Mouse (Mus musculus): ENCODE measurements around the gene Srbd1. TPM values are rescaled to one million over a fixed set of nuclear protein-coding genes. Genes with fewer than 3 reads are reported as not detected.

Srbd1 gene
- total RNA-seq, 2 experiments from 2014 or later, result 4.4 to 5.5 TPM

DNA sequence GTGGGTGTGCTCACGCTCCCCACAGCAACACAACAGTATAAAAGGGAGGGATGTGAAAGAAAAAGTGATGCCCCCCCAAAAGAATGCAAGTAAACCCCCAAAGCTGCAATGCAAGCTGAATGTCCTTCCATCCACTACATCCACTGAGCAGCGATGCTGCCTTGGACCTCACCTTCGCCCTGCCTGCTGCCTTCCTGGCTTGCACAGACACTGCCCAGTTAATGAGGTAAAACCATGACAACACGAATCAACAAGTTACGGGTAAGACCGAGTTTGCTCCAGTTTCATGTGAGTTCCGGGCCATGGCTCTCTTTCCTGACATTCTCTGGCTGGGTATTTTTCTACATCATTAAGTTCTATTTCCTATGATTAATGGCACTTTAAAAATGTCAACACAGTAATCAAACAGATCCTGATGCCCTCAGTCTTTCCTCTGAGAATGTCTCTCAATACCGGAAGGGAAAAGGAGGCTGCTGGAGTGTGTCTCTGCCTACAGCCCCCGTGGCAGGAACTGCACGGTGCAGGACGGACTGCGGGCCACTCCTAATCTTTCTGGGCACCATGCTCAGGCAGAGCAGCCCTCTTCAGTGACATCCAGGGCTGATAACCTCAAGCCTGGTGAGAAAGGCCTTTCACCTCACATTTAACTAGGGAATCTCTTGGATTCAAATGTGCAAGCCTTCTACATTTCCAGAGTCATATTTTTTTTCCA lies 155.8 kb downstream of the Srbd1 start:
- no peak for DNase-seq
- intact Hi-C loops (cut with DNase I), result no loop called here

- intact Hi-C loops (cut with DNase I), result no loop called here
- DNase-seq, result no peak
Observed at GRCm38 (mm10) chr17:85987531-85987930, 157.4 kb downstream of the Srbd1 start.

DNA sequence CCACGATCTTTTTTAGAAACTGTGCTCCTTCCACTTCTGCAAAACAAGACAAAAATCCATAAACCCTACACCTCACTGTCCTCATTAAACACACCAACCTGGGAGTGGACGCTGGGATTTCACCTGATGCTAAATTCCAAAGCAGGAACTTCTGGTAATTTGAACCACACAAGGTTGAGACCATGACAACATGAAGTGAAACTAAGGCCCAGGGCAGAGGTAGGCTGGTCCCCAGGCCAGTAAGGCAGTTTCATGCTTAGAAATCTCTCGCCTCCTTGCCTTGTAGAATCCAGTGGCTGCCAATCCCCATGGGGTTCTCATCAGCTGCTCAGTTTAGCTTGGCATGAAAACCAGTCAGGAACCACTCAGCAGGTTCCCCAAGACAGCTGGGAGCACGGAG lies 158.4 kb downstream of the Srbd1 start:
- no peak for DNase-seq
- intact Hi-C loops (cut with DNase I), result no loop called here

GRCm38 (mm10) chr17:85986181-85986580 lies 158.8 kb downstream of the Srbd1 start:
- intact Hi-C loops (cut with DNase I), result no loop called here
- no peak for DNase-seq

- intact Hi-C loops (cut with DNase I), result no loop called here
- DNase-seq, result no peak
Observed at GRCm38 (mm10) chr17:85985131-85985530, 159.8 kb downstream of the Srbd1 start.

DNA sequence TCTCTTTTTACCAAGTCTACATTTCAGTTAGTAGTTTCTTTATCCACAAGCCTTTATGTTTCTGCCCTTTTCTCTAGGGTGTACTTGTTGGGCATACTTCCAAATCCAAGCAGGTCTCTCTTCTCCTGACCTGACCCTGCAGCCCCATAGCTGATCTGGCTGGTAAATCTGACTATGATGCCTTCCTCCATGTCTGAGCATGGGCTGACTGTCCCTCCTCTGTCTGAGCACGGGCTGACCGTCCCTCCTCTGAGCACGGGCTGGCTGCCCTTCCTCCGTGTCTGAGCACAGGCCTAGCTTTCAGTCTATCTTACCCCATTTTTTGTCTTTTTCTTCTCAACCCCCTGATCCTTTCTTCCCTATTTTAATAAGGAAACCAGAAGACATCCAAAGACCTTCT lies 162.7 kb downstream of the Srbd1 start:
- no peak for DNase-seq
- intact Hi-C loops (cut with DNase I), result no loop called here

- intact Hi-C loops (cut with DNase I), result no loop called here
- DNase-seq, result no peak
Observed at GRCm38 (mm10) chr17:85981869-85982268, 163.1 kb downstream of the Srbd1 start.

DNA sequence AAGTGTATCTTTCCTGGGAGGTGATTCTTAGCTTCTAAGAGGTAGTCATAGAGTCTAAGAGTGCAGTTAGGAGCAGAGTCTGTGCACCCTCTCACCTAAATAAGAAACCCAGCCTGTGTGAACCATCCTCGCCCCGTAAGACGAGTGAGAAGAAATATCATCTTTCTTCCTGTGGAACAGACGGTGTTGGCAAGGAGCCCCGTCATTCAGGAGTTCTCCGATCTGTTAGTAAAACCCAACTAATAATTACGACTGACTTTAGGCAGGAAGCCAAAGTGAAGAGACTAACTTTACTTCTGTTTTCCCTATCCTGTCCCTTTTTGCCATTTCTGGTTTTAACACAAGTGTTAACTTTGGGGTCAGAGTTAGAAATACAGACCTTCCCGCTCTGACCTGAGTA lies 166.1 kb downstream of the Srbd1 start:
- intact Hi-C loops (cut with DNase I), result no loop called here

GRCm38 (mm10) chr17:85975077-85975476 lies 169.9 kb downstream of the Srbd1 start:
- DNase-seq, result no peak
- intact Hi-C loops (cut with DNase I), result no loop called here

More for the DNA sequence above, 166.1 kb downstream of the Srbd1 start:
- DNase-seq, result no peak

DNA sequence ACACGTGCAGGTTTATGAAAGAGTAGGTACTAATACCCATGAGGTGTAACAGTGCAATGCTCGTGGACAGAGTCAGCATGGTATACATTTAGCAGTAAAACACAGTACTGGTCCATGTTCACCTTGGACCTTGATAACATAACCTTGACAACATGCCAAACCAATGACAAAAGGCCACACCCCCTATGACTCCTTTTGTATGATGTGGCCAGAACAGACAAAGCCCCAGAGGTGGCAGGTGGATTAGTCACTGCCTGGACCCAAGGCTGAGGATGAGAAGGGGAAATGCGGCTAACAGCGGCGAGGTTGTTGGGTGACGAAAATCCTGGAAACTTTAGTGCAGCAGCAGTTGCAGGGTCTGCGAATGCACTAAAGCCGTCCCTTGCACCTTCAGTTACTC lies 170.4 kb downstream of the Srbd1 start:
- intact Hi-C loops (cut with DNase I), result no loop called here

GRCm38 (mm10) chr17:85971120-85971519 lies 173.9 kb downstream of the Srbd1 start:
- intact Hi-C loops (cut with DNase I), result no loop called here
- no peak for DNase-seq

More for the DNA sequence above, 170.4 kb downstream of the Srbd1 start:
- DNase-seq, result no peak

GRCm38 (mm10) chr17:85961653-85962052 lies 183.3 kb downstream of the Srbd1 start:
- DNase-seq, result no peak
- intact Hi-C loops (cut with DNase I), result no loop called here

DNA sequence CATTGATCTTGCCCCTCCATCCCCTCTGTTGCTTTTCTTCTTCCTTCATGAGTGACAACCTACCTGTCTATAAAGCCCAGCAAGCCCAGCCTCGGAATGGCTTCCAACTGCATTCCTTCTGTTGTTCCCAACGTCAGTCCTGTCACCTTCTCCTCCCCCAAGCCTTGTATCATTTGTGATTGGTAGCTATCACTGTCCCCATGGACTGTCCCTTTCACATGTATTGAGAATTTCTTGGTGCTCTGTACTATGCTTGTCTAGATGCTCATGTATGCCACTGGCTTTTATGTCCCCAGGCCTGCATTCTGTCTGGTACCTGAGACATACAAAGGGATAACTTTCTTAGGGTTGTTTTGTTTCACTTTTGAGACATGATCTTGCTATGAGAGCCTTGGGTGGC lies 193.2 kb downstream of the Srbd1 start:
- intact Hi-C loops (cut with DNase I), result no loop called here
- DNase-seq, result no peak

GRCm38 (mm10) chr17:85949919-85950505 lies 195.0 kb downstream of the Srbd1 start:
- DNase-seq, result no peak
- intact Hi-C loops (cut with DNase I), result no loop called here

- intact Hi-C loops (cut with DNase I), result no loop called here
- DNase-seq, result peak; percentile 52 to 60
Observed at GRCm38 (mm10) chr17:85948911-85949909, 195.8 kb downstream of the Srbd1 start.

DNA sequence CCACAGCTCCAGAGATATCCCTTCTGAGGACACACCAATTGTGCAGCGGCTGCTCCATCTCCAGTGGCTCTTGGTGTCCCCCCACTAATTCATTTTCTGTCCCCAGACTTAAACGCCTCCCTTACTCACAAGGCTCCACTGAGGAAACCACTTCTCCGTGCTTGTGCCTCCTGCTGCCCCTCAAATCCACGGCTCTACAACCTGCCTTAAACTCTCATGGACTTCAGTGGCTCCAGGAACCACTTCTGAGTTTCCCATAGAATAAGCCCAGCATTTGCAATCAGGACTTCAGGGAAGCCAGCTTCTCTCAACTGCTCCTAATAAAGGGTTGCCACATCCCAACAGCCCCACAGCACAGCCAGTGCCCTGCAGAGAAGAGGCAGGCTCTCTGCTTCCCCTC lies 200.2 kb downstream of the Srbd1 start:
- intact Hi-C loops (cut with DNase I), result no loop called here
- DNase-seq, result no peak

- no peak for DNase-seq
- intact Hi-C loops (cut with DNase I), result no loop called here
Observed at GRCm38 (mm10) chr17:85943994-85944640, 200.9 kb downstream of the Srbd1 start.

DNA sequence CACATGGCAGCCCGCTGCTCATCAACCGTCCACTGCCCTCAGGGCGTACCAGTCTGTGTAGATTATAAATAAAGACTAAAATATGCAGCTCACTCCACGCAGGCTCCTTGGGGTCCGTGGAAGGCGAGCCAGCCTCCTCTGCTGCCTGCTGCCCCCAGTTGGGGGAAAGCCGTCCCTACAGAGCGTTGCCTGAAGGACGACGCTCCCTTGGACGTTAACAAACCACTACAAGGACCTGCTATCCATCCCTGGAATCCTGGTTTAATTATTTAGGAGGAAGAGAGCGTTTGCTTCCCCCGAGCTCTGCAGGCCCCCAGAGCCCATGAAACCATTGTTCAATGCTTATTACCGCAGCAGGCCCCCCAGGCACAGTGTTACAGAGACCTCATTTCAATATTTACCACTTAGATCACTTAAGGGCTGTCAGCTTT lies 201.4 kb downstream of the Srbd1 start:
- intact Hi-C loops (cut with DNase I), result no loop called here
- peak in 1 of 2 experiments; percentile 0 for DNase-seq

GRCm38 (mm10) chr17:85943071-85943470 lies 201.9 kb downstream of the Srbd1 start:
- no peak for DNase-seq
- intact Hi-C loops (cut with DNase I), result no loop called here

- intact Hi-C loops (cut with DNase I), result no loop called here
- DNase-seq, result no peak
Observed at GRCm38 (mm10) chr17:85942123-85942522, 202.9 kb downstream of the Srbd1 start.

Measured in gastrocnemius, postnatal 36 days (tissue).